Mouse (Mus musculus) stomach, embryonic 15.5 days (tissue): ENCODE data around the gene Fosl1. TPM values are rescaled to one million over a fixed set of nuclear protein-coding genes. Genes with fewer than 3 reads are reported as not detected.

Experiments used
- ATAC-seq: fragments of 200-750 bp; cut with Nextera tagmentation; 2 replicates; pipeline ENCODE4 v1.8.0; 2017; ENCODE audit warnings: low read depth, moderate number of reproducible peaks, moderate TSS enrichment; ENCODE audit not compliant: insufficient read depth, low FRiP score
- H3K27ac ChIP-seq: fragments of 300-500 bp; sonication (generic); 2 replicates; pipeline ENCODE4 v1.5.1; 2015; ENCODE audit warnings: mild to moderate bottlenecking, inconsistent platforms
- H3K27me3 ChIP-seq: fragments of 300-500 bp; sonication (generic); replicated peaks from 2 replicates; pipeline ENCODE4 v1.6.1; 2015; ENCODE audit warnings: inconsistent platforms
- H3K36me3 ChIP-seq: fragments of 300-500 bp; sonication (generic); 2 replicates; pipeline ENCODE4 v1.6.1; 2015; ENCODE audit warnings: inconsistent platforms
- H3K4me1 ChIP-seq: fragments of 300-500 bp; sonication (generic); 2 replicates; pipeline ENCODE4 v1.6.1; 2015; ENCODE audit warnings: inconsistent platforms
- H3K4me2 ChIP-seq: fragments of 300-500 bp; sonication (generic); 2 replicates; pipeline ENCODE4 v1.6.1; 2015; ENCODE audit warnings: mild to moderate bottlenecking, inconsistent platforms
- H3K4me3 ChIP-seq: fragments of 300-500 bp; sonication (generic); replicated peaks from 2 replicates; pipeline ENCODE4 v1.5.1; 2015; ENCODE audit warnings: inconsistent platforms
- H3K9ac ChIP-seq: fragments of 300-500 bp; sonication (generic); 2 replicates; pipeline ENCODE4 v1.6.1; 2015; ENCODE audit warnings: inconsistent platforms
- H3K9me3 ChIP-seq: fragments of 300-500 bp; sonication (generic); 2 replicates; pipeline ENCODE4 v1.6.1; 2016; ENCODE audit warnings: inconsistent platforms
- WGBS: fragments of 180-500 bp; shearing (Covaris S2); methylation state at CpG from one replicate; pipeline ENCODE4 v1.1.7; 2015; 5-methylcytosine and 5-hydroxymethylcytosine counted together
- polyA plus RNA-seq: library from polyadenylated mRNA; unstranded; fragments of >200 nt; fragmentation: Nextera tagmentation; extraction: Ambion mirVana; gene quantifications from 2 replicates; pipeline ENCODE4 v1.2.1, GENCODE M21; 2015

Fosl1 gene
- polyA plus RNA-seq, 1 experiment from 2014 or later, result not detected

- Histone ChIP-seq H3K9ac (peak overlapping the region; percentile 53), H3K4me2 (peak overlapping the region; percentile 95), H3K4me3 (peak overlapping the region; percentile 60), H3K9me3 (no peaks in the 10 kb centered on the region), H3K4me1 (peaks cover 23% of the 10 kb centered on the region), H3K27me3 (no peaks in the 10 kb centered on the region), H3K27ac (peak overlapping the region; percentile 84), H3K36me3 (peaks cover 6% of the 10 kb centered on the region)
- ATAC-seq, result no peak; the same call in 1 of the 2 replicates
- 19% methylated on average over 13 of the region's 13 CpGs for WGBS
Observed at GRCm38 (mm10) chr19:5475069-5475714, 27.8 kb downstream of the Fosl1 start.

- H3K4me1 ChIP-seq, result peaks cover 23% of the 10 kb centered on the region
- H3K4me3 ChIP-seq, result no peak overlapping the region
- H3K4me2 ChIP-seq, result no peak overlapping the region
- no peak overlapping the region for H3K9ac ChIP-seq
- peaks cover 19% of the 10 kb centered on the region for H3K36me3 ChIP-seq
- H3K27me3 ChIP-seq, result no peaks in the 10 kb centered on the region
- WGBS, result 82% methylated on average over 10 of the region's 10 CpGs
- H3K9me3 ChIP-seq, result no peaks in the 10 kb centered on the region
- H3K27ac ChIP-seq, result no peak overlapping the region
- ATAC-seq, result no peak
Observed at GRCm38 (mm10) chr19:5477004-5477667, 29.8 kb downstream of the Fosl1 start.

GRCm38 (mm10) chr19:5477668-5478300 is 30.4 kb downstream of the Fosl1 start:
- 80% methylated on average over 18 of the region's 18 CpGs for WGBS
- ATAC-seq, result no peak
- Histone ChIP-seq H3K36me3 (peaks cover 22% of the 10 kb centered on the region), H3K4me2 (no peak overlapping the region), H3K9me3 (no peaks in the 10 kb centered on the region), H3K4me1 (peaks cover 23% of the 10 kb centered on the region), H3K4me3 (no peak overlapping the region), H3K9ac (no peak overlapping the region), H3K27me3 (no peaks in the 10 kb centered on the region), H3K27ac (no peak overlapping the region)

GRCm38 (mm10) chr19:5480016-5480415 is 32.7 kb downstream of the Fosl1 start:
- H3K27ac ChIP-seq, result no peak overlapping the region
- no peak overlapping the region for H3K9ac ChIP-seq
- peaks cover 31% of the 10 kb centered on the region for H3K36me3 ChIP-seq
- 83% methylated on average over 10 of the region's 10 CpGs for WGBS
- no peak overlapping the region for H3K4me2 ChIP-seq
- peaks cover 11% of the 10 kb centered on the region for H3K4me1 ChIP-seq
- H3K27me3 ChIP-seq, result no peaks in the 10 kb centered on the region
- no peak overlapping the region for H3K4me3 ChIP-seq
- ATAC-seq, result no peak
- H3K9me3 ChIP-seq, result no peaks in the 10 kb centered on the region

- 86% methylated on average over 10 of the region's 10 CpGs for WGBS
- no peak overlapping the region for H3K27ac ChIP-seq
- ATAC-seq, result no peak
- H3K9me3 ChIP-seq, result no peaks in the 10 kb centered on the region
- peaks cover 4% of the 10 kb centered on the region; the same call in 1 of the 2 replicates for H3K4me1 ChIP-seq
- peaks cover 43% of the 10 kb centered on the region for H3K36me3 ChIP-seq
- H3K4me3 ChIP-seq, result no peak overlapping the region
- H3K27me3 ChIP-seq, result no peaks in the 10 kb centered on the region
- H3K9ac ChIP-seq, result no peak overlapping the region
- no peak overlapping the region for H3K4me2 ChIP-seq
Observed at GRCm38 (mm10) chr19:5481398-5481797, 34.1 kb downstream of the Fosl1 start.

GRCm38 (mm10) chr19:5483386-5484359 is 36.3 kb downstream of the Fosl1 start:
- peaks cover 19% of the 10 kb centered on the region for H3K4me1 ChIP-seq
- no peaks in the 10 kb centered on the region for H3K9me3 ChIP-seq
- no peak overlapping the region for H3K4me2 ChIP-seq
- H3K27ac ChIP-seq, result no peak overlapping the region
- H3K9ac ChIP-seq, result no peak overlapping the region
- no peak overlapping the region for H3K4me3 ChIP-seq
- H3K36me3 ChIP-seq, result peaks cover 45% of the 10 kb centered on the region
- H3K27me3 ChIP-seq, result no peaks in the 10 kb centered on the region
- no peak for ATAC-seq
- 89% methylated on average over 19 of the region's 19 CpGs for WGBS

GRCm38 (mm10) chr19:5484496-5484895 is 37.1 kb downstream of the Fosl1 start:
- no peak for ATAC-seq
- Histone ChIP-seq H3K4me2 (no peak overlapping the region), H3K4me3 (no peak overlapping the region), H3K9ac (no peak overlapping the region), H3K9me3 (no peaks in the 10 kb centered on the region), H3K4me1 (peaks cover 22% of the 10 kb centered on the region), H3K27me3 (no peaks in the 10 kb centered on the region), H3K36me3 (peaks cover 45% of the 10 kb centered on the region), H3K27ac (no peak overlapping the region)
- WGBS, result 90% methylated on average over 5 of the region's 5 CpGs

GRCm38 (mm10) chr19:5485371-5485770 is 38.0 kb downstream of the Fosl1 start:
- no peak overlapping the region for H3K9ac ChIP-seq
- H3K27me3 ChIP-seq, result no peaks in the 10 kb centered on the region
- peaks cover 22% of the 10 kb centered on the region for H3K4me1 ChIP-seq
- no peak overlapping the region for H3K27ac ChIP-seq
- H3K36me3 ChIP-seq, result peaks cover 38% of the 10 kb centered on the region
- H3K9me3 ChIP-seq, result no peaks in the 10 kb centered on the region
- no peak overlapping the region for H3K4me3 ChIP-seq
- no peak for ATAC-seq
- WGBS, result 85% methylated on average over 8 of the region's 8 CpGs
- no peak overlapping the region for H3K4me2 ChIP-seq

- WGBS, result 90% methylated on average over 7 of the region's 7 CpGs
- Histone ChIP-seq H3K4me2 (no peak overlapping the region), H3K27ac (no peak overlapping the region)
Observed at GRCm38 (mm10) chr19:5485821-5486220, 38.5 kb downstream of the Fosl1 start.

GRCm38 (mm10) chr19:5486286-5486685 is 38.9 kb downstream of the Fosl1 start:
- Histone ChIP-seq H3K27ac (no peak overlapping the region), H3K27me3 (no peaks in the 10 kb centered on the region), H3K4me2 (no peak overlapping the region), H3K4me3 (no peak overlapping the region), H3K9me3 (no peaks in the 10 kb centered on the region), H3K36me3 (peaks cover 31% of the 10 kb centered on the region), H3K4me1 (peaks cover 22% of the 10 kb centered on the region), H3K9ac (0 out of 2 replicates have a peak overlapping the region, but pooled peaks have one; percentile 12)
- 78% methylated on average over 8 of the region's 8 CpGs for WGBS
- ATAC-seq, result no peak

More at GRCm38 (mm10) chr19:5485821-5486220, 38.5 kb downstream of the Fosl1 start:
- H3K4me1 ChIP-seq, result peaks cover 22% of the 10 kb centered on the region
- no peak for ATAC-seq
- H3K4me3 ChIP-seq, result no peak overlapping the region
- H3K36me3 ChIP-seq, result peaks cover 34% of the 10 kb centered on the region
- H3K9me3 ChIP-seq, result no peaks in the 10 kb centered on the region
- no peak overlapping the region for H3K9ac ChIP-seq
- no peaks in the 10 kb centered on the region for H3K27me3 ChIP-seq

- no peaks in the 10 kb centered on the region for H3K27me3 ChIP-seq
- WGBS, result 75% methylated on average over 4 of the region's 4 CpGs
- peaks cover 22% of the 10 kb centered on the region for H3K4me1 ChIP-seq
- peaks cover 27% of the 10 kb centered on the region; the same call in 1 of the 2 replicates for H3K36me3 ChIP-seq
- no peaks in the 10 kb centered on the region for H3K9me3 ChIP-seq
- no peak for ATAC-seq
- peak overlapping the region; percentile 90; the same call in 1 of the 2 replicates for H3K4me2 ChIP-seq
- H3K9ac ChIP-seq, result no peak overlapping the region
- no peak overlapping the region for H3K4me3 ChIP-seq
- no peak overlapping the region for H3K27ac ChIP-seq
Observed at GRCm38 (mm10) chr19:5486771-5487170, 39.4 kb downstream of the Fosl1 start.
